Mouse (Mus musculus): ENCODE results near the gene Camk2g.

Gene Camk2g

DNA sequence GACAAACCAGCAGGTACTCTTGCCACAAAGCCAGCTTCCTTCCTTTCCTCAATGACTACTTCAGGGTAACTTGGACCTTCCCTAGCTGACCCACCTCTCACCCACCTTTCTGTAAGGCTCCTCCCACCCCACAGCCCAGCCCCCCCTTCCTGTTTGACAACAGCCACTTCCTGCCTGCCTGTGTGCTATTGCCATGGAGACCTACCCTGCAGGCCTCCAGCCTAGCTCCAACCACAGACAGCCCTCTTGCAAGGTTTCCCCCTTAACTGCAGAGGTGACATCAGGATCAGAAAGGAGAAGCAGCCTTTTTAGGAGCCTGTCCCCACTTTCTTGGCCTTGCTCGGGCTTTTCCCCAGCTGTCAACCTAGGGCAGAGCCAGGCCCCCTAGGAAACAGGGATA lies 8.7 kb downstream of the Camk2g start:
- no peak for DNase-seq (ENCODE audit: low spot score)

DNA sequence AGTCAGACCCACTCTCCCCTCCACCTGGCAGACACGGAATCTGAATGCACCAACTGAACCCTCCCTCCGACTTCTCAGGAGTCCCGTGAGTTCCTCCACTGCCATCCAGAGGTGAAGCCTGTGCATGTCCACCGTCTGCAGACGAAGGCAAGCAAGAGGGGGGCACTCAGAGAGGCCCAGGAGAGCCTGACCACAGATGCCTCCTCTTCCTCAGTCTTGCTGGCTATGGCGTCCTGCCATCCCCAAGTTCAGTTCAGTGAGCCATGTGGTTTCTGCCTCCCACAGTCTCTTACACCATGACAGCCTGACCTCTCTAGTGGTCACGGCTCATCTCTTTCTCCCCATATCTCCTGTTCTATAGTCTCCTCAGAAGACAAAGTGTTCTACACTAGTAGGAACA lies 9.2 kb downstream of the Camk2g start:
- no peak for DNase-seq (ENCODE audit: low spot score)

DNA sequence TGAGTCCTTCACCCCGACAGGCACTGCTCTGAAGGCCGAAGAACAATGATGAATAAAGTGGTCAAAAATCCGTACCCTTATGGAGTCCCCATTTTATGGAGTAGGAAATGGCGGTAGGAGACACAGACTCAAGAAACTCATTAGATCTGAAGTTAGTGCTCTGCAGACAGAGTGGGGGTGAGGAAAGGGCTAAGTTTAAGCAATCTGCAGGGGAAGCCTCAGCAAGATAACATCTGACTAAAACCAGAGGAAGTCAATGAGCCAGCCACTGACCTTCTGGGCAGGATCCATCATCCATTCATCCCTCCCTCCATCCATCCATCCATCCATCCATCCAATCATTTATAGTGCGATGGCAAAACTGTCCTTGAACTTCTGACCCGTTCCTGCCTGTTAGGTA lies 10.4 kb downstream of the Camk2g start:
- no peak for DNase-seq (ENCODE audit: low spot score)

DNA sequence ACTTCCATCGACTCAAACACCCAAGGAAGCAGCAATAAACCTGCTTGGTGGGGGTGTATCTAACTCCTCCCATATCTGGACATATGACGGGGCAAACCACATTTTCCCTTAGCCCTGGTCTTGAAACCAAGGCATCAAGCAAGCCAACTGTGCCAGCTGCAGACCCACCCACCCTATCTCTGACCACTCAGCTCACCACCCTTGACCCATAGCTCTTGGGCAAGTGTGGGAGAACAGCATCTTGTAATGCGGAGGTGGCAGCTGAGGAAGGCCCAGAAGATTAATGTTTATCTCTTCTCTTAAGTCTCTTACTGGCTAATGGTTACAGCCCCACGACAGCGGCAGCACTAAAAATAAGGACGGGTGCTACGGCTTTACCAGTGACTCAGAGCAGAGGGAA lies 11.0 kb downstream of the Camk2g start:
- DNase-seq (ENCODE audit: low spot score): no peak

DNA sequence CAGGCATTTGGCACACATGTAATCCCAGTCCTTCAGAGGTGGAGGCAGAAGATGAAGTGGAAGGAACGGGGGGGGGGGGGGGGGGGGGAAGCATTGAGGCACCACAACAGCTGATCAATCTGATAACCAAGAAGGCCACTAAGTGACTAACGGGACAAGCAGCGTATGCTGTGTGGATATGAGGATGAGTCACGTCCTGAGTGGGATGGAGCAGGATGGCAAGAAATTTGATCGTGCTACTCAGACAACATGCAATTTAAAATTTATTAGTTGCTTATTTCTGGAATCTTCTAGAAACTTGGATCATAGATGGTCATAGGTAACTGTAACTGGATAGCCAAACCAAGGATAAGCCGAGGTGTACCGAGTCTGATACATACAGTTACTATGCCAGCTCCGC lies 13.7 kb downstream of the Camk2g start:
- DNase-seq (ENCODE audit: low spot score): no peak

DNA sequence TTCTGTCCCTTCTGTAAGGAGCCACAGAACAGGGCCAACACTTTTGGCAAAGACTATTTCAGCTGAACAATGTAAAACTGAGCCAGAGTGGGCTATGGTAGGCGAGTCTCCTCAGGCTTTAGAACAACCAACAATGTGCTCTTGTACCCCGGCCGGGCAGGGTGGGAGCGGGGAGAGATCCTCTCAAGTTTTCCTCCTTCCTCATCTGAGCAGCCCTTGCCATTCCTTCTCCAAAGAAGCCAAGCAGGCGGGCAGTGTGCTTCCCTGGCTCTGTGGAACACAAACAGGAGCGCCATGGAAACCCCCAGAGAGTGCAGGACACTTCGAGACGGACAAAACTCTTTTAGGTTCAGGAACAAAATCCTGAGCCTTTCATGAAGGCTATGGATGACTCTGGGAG lies 15.4 kb downstream of the Camk2g start:
- DNase-seq (ENCODE audit: low spot score): no peak

DNA sequence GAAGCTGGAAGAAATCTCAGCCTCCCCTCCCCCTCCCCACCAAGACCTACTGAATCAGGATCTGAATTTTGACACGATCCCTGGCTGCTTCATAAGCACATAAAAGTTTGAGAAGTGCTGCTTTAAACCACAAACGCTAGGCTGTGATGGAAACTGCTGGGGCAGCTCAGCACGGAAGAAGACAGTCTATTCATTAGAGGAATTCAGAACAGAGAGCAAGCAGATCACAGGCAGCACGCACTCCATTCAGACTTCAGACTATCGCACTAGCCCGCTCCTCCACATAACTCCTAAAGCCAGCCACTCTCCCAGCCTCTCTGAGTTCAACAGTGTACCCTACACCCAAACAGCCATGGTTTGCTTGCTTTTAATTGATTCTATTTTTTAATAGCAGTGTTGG lies 18.2 kb downstream of the Camk2g start:
- peak; percentile 49 for DNase-seq (ENCODE audit: low spot score)

DNA sequence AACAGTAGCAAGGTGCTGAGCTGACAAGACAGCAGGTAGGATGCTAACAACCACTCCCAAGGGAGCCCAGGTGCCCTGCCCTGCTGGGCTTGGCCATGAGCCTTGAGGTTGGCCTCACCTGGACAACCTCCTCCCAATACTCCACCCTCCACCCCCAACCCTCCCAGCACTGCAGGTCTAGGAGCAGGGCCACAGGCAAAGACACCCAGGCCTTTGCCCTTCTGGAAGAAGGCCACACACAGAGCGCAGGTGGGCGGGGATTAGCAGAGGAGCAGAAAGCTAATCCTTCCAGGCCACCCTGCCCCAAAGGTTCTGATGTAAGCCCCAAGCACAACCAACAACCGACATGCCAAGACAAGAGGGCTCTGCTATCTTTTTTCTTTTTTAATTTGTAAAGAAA lies 20.5 kb downstream of the Camk2g start:
- DNase-seq (ENCODE audit: low spot score): no peak

DNA sequence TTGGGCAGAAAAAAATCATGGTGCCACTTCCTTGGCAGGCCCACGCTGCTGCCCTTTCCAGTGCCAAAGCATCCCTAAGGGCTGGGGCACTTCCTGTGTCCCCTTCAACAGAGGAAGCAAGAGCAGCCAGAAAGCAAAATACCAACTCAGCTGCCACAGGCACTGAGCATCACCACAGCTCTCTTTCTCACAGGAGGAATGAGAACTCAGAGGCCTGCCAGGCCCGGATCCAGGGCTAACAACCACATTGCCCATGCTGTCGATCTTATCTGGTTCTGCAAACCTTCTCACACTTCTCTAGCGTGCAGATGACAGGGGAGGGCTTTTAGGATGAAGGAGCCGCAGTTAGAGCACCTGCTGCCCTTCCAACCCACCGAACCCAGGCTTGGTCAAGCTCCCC lies 21.1 kb downstream of the Camk2g start:
- DNase-seq (ENCODE audit: low spot score): no peak

DNA sequence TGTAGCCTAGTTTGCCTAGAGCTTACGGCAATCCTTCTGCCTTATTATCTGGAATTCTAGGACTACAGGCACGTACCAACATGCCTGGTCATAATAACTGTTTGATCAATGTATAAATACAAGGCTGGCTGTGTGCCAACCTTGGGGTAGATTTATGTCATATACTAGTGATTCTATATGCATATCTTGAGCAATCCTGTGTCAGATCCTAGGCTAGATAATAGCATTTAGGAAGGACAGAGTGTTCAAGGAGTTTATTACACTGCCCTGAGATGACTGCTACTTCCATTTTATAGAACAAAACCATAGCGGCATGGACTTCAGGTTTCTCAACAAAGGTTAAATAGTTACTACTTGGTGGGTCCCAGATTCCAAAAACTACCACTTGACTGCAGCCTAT lies 21.9 kb downstream of the Camk2g start:
- no peak for DNase-seq (ENCODE audit: low spot score)

DNA sequence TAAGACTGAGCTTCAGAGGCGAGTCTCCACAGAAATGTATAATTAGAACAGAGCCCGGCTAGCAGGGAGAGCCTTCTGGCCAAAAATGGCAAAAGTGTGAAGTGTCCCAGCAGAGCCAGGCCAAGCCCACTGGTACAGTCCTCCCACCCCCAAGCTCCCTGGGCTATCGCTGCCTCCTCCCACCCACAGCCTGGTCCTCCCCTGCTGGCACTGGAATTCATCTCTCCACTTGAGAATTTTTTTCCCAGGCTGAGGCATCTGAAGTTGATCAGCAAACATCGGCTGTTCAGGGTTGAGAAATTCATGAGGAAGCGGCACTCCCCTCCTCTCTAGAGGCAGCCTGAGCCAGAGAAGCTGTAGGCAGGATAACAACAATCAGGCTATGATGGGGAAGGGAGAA lies 25.3 kb downstream of the Camk2g start:
- no peak for DNase-seq (ENCODE audit: low spot score)

DNA sequence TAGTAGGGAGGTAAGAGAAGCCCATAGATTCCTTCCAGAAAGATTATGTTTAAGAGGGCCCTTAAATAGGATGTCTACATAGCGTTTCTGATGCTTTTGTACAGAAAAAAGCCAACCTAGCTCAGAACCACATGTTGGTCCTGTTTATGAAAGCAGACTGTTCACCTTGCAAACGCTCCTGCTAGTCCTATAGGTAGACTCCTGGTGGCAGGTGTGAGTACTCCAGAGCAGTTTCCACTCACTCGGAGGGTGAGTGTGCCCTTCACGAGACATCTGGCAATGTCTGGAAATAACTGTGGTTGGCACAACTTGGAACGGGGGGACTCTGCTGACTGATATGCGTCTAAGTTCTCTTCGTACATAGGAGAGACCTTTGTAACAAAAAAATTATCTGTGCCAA lies 26.0 kb downstream of the Camk2g start:
- no peak for DNase-seq (ENCODE audit: low spot score)

DNA sequence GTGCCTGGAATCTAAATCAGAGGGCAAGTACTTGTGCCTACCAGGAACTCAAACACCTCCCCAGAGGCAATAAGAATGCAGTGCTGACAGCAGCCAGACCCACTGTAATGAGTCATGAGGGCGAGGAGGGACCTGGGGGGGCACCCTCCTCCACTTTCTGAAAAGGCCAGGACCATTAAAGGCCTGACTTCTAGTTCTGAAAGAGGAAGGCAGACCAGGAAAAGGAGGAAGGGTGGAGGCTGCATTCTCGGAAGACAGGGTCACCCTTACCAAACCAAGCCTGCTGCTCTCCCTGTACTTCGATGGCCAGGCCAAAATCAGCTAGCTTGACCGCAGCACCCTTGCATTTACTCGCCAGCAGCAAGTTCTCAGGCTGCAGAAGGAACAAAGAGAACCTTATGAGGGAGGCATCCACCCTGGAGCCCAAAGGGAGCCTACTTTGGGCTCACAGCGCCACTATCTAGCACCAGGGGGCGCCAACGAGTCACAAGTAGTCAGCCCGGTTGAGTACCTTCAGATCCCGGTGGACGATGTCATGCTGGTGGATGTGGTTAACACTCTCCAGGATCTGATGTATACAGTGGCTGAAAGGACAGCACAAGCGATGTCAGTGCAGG lies 28.1 kb downstream of the Camk2g start:
- DNase-seq (ENCODE audit: low spot score): peak; percentile 91

DNA sequence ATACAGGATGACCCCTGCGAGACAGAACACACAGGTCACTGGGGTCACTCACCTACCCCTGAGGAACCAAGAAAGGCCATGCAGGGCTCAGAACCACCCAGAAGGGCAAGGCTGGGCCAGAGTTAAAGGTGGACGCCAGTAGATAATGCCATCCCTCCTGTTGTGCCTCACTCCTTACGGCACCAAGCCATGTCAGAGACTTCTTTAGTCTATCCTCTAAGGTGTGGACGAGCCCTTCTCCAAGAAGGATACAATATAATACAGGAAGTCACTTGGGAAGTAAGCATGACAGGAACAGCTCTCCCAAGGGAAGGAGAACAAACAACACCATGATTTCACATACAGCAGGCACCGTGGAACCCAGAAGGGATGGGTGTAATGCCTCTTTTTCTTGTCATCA lies 28.9 kb downstream of the Camk2g start:
- no peak for DNase-seq (ENCODE audit: low spot score)

DNA sequence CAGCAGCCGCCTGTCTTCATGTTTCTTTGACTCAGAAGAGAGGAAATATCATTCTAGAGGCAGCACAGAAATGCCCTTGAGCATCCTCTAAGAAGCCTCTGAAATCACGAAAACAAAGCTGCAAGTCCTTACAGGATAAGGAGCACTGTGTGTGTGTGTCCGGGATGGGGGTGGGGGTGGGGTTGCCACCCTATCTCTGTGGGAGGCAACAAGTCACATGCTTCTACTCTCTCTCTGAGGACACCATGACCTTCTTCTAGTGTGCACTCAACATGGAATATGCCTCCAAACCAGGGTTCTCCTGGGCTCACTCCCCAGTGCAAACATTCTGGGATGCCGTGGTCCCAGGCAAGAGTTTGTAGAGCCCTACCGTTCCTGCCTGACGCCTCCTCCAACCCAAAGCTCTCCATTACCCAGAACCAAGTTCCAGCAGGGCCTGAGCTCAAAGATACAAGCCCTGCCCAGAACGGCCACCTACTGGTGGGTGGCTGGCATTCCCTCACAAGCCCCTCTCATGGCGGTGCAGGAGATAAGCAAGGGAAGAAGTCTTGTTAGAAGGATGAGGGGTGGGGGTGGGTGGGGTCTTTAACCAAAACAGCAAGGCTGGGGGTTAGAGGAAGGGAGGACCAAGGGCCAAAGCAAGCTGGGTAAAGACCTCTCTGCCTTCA lies 35.0 kb downstream of the Camk2g start:
- no peak for DNase-seq (ENCODE audit: low spot score)

DNA sequence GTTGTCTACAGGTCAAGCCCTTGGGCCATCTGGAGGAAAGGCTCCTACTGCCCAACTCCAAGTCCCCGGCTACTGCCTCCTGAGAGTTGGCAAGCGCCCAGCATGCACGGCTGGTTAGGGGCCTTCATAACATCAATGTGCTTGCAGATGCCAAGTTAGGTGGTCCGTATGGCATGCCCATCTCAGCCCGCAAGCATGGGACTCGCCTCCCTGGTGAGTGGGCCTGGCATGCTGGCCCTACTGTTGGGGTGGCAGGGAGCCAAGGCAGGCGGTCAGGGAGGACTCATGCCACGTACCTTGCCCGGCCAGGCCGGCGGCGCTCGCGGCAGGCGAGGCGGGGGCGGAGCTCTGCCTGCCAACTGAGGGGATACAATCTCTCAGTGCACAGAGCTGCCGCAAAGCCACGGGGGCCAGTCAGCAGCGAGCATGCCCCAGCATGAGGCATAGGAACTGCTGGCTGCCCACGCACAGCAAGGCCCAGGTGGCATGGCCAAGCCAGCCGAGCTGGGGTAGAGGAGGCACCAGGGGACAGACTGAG lies 36.4 kb downstream of the Camk2g start:
- no peak for DNase-seq (ENCODE audit: low spot score)

DNA sequence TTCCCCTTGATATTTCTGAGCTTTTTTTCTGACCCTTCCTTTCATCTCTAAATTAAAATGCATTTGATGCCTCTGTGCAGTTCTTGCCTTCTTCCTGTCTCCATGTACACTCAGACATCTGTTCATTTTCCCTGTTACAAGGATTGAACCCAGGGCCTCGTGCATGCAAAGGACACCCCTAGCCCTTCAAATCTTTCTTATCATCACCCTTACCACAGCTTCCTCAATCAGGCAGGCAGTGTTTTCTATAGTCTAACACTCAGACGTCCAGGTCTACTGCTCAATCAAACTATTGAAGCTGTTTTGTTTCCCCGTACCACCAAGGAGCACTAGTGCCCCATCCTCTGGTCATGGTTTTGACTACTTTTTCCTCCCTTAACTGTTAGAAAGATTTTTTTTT lies 40.1 kb downstream of the Camk2g start:
- no peak for DNase-seq (ENCODE audit: low spot score)

DNA sequence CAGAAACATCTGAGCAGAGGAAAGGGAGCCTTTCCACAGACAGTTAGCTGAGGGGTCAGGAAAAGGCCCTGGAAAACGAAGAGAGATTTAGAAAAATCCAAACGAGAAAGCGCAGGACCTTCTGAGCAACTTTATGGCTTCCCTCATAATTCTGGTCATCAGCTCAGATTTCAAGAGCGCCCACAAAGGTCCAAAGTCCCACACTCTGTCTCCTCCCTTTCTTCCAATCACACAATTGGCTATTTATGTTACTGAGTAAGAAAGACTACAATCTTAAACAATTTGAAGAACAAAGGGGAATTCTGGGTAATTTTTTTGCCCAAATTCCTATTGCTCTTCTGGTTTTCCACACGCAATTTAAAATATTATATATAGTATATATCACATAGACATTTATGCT lies 43.4 kb downstream of the Camk2g start:
- no peak for DNase-seq (ENCODE audit: low spot score)

DNA sequence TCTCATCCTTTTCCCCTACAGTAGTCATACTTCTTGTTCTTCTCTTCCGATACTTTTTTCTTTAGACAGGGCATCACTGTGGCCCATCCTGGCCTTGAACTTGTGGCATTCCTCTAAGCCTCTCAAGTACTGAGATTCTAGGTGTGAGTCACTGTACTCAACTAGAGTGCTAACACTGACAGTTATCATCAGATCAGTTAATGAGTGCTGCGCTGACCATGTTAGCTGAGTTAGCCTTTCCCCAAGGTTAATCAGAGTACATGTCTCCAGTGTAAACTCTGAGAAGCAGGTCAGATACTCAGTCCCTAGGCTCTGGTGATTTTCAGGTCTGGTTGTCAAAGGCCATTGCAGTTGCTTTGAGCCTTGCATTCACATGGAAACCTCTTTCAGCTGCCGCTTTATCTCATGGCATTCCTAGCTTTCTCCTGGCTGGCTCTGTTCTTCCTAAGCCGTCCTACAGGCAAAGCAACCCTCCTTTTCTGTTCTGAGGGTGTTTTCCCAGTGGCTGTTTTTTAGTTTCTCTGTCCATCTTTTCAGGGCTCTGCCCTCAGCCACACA lies 44.3 kb downstream of the Camk2g start:
- DNase-seq (ENCODE audit: low spot score): no peak

DNA sequence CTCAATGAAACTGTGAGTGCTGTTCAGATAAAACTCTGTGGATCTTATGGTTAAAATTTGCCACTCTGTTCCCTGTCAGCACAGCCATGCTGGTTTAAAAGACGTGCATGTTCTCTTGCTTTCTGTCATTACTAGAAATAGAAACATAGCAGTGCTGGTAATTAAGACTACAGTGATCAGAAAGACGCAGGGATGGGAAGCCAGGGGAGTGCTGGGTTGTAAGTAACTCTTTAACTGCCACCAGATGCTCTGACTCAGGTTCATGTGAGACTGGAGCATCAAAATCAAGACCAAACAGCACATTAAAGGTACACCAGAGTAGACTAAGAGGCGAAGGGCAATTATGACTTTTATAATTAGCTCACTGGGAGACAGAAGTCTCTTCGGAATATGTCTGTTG lies 45.5 kb downstream of the Camk2g start:
- DNase-seq (ENCODE audit: low spot score): no peak

DNA sequence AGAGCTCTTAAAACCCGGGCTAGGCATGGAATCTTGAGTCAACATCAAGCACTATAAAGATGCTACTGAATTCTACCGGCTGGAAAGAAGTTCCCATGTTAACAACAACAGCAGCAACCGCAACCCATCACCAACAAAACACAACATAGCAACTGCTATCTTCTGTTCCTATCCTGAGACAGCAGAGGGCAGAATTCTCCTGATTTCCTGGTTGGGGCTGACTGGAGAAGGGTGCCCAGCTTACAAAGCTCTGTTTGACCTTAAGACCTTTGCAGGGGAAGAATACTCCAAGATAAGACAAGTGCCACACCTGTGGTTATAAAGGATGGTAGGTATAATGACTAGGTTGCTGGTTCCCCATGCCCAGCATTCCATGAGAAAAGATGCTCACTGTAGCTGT lies 47.0 kb downstream of the Camk2g start:
- DNase-seq (ENCODE audit: low spot score): no peak

DNA sequence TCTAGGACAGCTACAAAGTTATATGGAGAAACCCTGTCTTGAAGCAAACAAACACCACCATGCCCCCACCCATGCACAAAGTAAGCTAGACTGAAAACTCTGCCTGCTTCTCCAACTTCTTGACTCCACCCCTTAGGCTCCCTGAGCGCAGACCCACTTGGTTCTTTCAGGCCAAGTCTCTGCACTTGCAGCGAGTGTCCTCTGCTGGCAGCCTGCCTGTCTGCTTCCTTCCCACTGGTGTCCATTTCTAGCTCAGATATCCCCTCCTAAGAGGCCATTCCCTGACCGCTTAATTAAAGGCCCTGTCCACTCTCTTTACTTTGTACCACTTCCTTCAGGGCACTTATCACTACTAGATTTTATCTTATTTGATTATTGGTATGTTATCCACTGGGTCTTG lies 50.3 kb downstream of the Camk2g start:
- DNase-seq (ENCODE audit: low spot score): no peak

DNA sequence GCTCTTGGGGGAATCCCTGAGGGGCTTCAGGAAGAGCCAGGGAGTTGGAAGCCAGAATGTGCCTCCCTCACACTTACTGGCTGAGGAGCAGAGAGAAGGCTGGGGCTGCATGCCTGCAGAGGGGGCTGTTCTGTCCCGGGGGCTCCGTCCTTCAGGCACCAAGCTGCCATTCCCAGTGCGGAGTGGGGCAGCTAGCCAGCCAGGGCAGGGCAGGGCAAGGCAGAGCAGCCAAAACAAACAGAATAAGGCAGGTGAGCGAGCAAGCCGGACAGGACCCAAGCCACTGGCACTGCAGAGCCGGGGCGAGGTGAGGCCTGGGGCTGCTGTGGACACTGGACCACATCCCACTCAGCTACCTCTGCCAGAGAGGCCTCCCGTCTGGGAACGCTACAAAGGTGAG lies 52.6 kb downstream of the Camk2g start:
- DNase-seq (ENCODE audit: low spot score): no peak

DNA sequence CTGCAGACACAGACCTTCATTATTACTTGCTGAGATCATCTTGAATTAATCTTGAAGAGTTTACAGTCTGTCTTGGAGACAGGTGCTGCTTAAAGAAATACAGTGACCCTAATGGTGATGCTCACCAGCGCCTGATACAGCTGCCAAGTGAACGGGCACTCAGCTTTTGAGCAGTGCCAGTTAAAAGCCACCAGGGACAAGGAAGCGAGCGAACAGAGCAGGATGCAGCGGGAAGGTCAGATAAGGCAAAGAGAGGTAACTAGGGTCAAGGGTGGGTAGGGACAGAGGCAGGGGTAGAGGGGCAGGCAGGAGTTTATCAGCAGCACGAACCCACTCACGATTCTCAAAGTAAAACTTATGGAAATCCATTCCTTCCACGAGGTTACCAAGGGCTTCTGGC lies 55.4 kb downstream of the Camk2g start:
- no peak for DNase-seq (ENCODE audit: low spot score)
